19 mouse cellular contexts compared by ENCODE assay signal in the genomic region with DNA sequence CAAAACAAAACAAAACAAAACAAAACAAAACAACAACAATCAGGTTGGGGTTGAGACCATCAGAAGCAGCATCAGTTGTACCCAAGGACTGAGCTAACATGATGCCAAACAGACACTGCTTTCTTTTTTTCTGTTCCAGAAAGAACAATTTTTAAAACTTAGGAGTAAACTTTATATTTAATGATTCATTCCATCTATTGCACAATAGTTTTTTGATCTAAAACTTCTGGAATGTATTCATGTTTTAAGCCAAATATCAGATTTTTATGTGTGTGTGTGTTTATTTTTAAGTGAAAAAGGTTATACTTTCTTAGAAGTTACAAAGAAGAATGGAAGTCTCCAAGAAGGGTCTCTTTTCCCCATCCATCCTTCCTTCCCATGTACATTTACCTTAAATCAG.
DNase-seq lines count a peak whose midpoint lies in the region; TF ChIP-seq lines count a peak whose summit lies in the region.
"Had no signal": no experiment of that assay in that cellular context is flagged by ENCODE, and none has a peak within 500 bp of the region (broad histone marks: within the 10 kb centered on the region; RNA-seq: fewer than 3 reads in every experiment).

No protein-coding gene starts in this region.

- no peaks in the 10 kb centered on the region for H3K27me3 ChIP-seq in C2C12 (ENCODE audit: control insufficient read depth, insufficient read depth, insufficient read length)
- H3K27me3 ChIP-seq: embryonic facial prominence, embryonic 12.5 days; forebrain, embryonic 12.5 days had no signal

- peak overlapping the region; percentile 49; the same call in 1 of the 2 replicates for H3K27ac ChIP-seq in embryonic fibroblast, embryonic 13.5 days (ENCODE audit: insufficient read depth, low read length)
- H3K27ac ChIP-seq: embryonic facial prominence, embryonic 12.5 days; forebrain, embryonic 10.5 days; forebrain, embryonic 12.5 days had no signal

- no peaks in the 10 kb centered on the region for H3K79me2 ChIP-seq in C2C12 (ENCODE audit: control insufficient read depth, insufficient read depth)

- DNase-seq in embryo, embryonic 10 days (ENCODE audit: low spot score) = no peak
- DNase-seq in right cerebral cortex, postnatal 14 days = no peak
- DNase-seq in Muller cell, postnatal 12 days (ENCODE audit: inconsistent ontology term) = no peak
- DNase-seq: adrenal gland, adult 2 months; adrenal gland, postnatal 10 days; adrenal gland, postnatal 25 days; B cell, adult 2 months; cerebellum, adult 11 months; cerebellum, adult 18-20 months; cerebellum, adult 8-10 months; cerebellum, adult 9-11 months; cerebellum, postnatal 14 days; embryo, embryonic 11 days had no signal

- no peak for TF ChIP-seq CTCF in C2C12 (IDR thresholded peaks at IDR 0.05; ENCODE audit: control insufficient read depth, insufficient read depth, insufficient read length)
- no peak for TF ChIP-seq CTCF in embryonic fibroblast, embryonic 13.5 days (IDR thresholded peaks at IDR 0.05; ENCODE audit: borderline replicate concordance, insufficient read depth, low read length)

- H3ac ChIP-seq in C2C12 (ENCODE audit: control insufficient read depth, insufficient read length, low read depth) = no peak overlapping the region

- H3K4me3 ChIP-seq in C2C12 (ENCODE audit: insufficient read depth, poor library complexity, severe bottlenecking) = no peak overlapping the region
- H3K4me3 ChIP-seq in embryonic fibroblast, embryonic 13.5 days (ENCODE audit: insufficient read depth, low read length) = no peak overlapping the region
- H3K4me3 ChIP-seq: embryonic facial prominence, embryonic 12.5 days; erythroblast, embryonic 14.5 days; forebrain, embryonic 10.5 days; forebrain, embryonic 12.5 days had no signal

- TF ChIP-seq POLR2A in embryonic fibroblast, embryonic 13.5 days (IDR thresholded peaks at IDR 0.05; ENCODE audit: low read depth, low read length) = no peak

- H3K4me1 ChIP-seq in embryonic fibroblast, embryonic 13.5 days (ENCODE audit: control insufficient read depth, insufficient read depth, low read length) = no peaks in the 10 kb centered on the region
- H3K4me1 ChIP-seq: embryonic facial prominence, embryonic 12.5 days; forebrain, embryonic 12.5 days had no signal

- no peaks in the 10 kb centered on the region for H3K36me3 ChIP-seq in C2C12 (ENCODE audit: control insufficient read depth, insufficient read depth)
- H3K36me3 ChIP-seq: embryonic facial prominence, embryonic 12.5 days; forebrain, embryonic 10.5 days; forebrain, embryonic 12.5 days had no signal

- no peaks in the 10 kb centered on the region for H3K79me3 ChIP-seq in C2C12 (ENCODE audit: low read depth)

TF ChIP-seq in C2C12, 6 proteins besides CTCF, POLR2A, EP300 and RAD21:
- TF ChIP-seq CEBPB (IDR thresholded peaks at IDR 0.05; ENCODE audit: low read depth) (peak; percentile 71), MYOG (IDR thresholded peaks at IDR 0.05; ENCODE audit: control insufficient read depth, extremely low read depth, insufficient read length) (no peak)
